Mouse (Mus musculus): ENCODE measurements around the gene Fbln2. TPM values are rescaled to one million over a fixed set of nuclear protein-coding genes. Genes with fewer than 3 reads are reported as not detected.

Gene Fbln2
- polyA plus RNA-seq, 2 experiments = 219 to 294 TPM

DNA sequence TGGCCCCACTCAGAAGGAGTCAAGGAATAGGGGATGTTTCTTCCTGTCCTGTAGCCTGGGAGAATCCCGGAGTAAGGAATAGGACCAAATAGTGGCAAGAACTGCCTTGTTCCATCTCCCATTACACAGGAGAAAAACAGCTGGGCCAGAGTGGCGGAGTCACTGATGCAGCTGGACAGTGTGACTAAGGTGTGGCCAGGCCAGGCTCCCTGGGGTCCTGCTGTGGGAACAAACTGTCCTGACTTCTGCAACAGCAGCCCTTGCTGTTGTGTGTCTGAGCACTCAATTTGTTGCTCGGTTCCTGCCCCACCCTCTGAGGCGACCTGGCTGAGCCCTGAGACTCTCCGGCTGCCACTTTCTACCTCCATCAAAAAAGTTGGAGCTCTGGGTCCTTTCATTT, 26.8 kb upstream of the Fbln2 start:
- no peak for ATAC-seq (ENCODE audit: low FRiP score, low read depth)
- TF ChIP-seq POLR2A (IDR thresholded peaks at IDR 0.05; ENCODE audit: borderline replicate concordance, extremely low read depth, insufficient read depth, insufficient read length) = no peak
- Histone ChIP-seq H3K4me1 (ENCODE audit: control insufficient read depth, insufficient read depth, low read length) (peaks cover 27% of the 10 kb centered on the region), H3K27me3 (ENCODE audit: control insufficient read depth, insufficient read depth, low read length) (no peaks in the 10 kb centered on the region), H3K4me2 (replicated peaks; ENCODE audit: low read depth, low read length, severe bottlenecking) (no peak overlapping the region), H3K9ac (ENCODE audit: low read depth, low read length, severe bottlenecking) (no peak overlapping the region), H3K36me3 (ENCODE audit: control insufficient read depth, insufficient read depth, low read length) (no peaks in the 10 kb centered on the region), H3K9me3 (ENCODE audit: control insufficient read depth, low read length) (no peaks in the 10 kb centered on the region), H3K4me3 (replicated peaks; ENCODE audit: low read length) (no peak overlapping the region), H3K27ac (replicated peaks; ENCODE audit: low read depth, low read length) (no peak overlapping the region)
- DNase-seq (ENCODE audit: low spot score) = no peak
- 80% methylated on average over 5 of the region's 5 CpGs for WGBS

DNA sequence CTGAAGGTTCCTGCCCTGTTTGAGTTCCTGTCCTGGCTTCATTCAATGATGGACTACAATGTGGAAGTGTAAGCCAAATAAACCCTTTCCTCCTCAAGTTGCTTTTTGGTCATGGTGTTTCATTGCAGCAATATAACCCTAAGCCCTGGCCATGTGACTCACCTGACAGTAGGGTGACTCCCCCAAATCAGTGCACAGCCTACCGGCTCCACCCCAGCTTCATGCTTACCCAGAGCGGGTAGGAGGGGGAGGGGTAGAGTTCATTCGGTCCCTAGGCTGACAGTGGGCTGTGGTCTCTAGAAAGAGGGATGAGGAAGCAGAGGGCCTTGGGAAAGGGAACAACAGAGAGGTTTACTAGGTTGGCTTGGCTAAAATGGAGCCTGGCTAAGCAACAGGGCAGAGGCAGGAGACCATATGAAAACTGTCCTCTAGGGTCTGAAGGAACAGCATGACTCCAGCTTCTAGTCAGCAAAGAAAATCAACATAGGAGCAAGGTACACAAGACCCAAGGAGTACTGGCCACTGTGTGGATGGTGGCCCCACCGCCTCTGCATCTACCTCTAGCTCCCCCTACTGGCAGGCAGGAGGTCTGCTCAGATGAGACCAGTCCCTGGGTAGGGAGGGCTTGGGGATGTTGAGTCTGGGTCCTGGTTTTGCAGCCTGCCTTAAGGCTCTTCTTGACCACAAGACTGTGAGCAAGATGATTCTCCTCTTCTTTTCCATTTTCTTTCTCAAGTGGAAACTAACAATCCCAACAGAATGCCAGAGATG, 25.9 kb upstream of the Fbln2 start:
- TF ChIP-seq POLR2A (IDR thresholded peaks at IDR 0.05; ENCODE audit: borderline replicate concordance, extremely low read depth, insufficient read depth, insufficient read length) = no peak
- Histone ChIP-seq H3K27ac (replicated peaks; ENCODE audit: low read depth, low read length) (no peak overlapping the region), H3K4me3 (replicated peaks; ENCODE audit: low read length) (no peak overlapping the region), H3K27me3 (ENCODE audit: control insufficient read depth, insufficient read depth, low read length) (no peaks in the 10 kb centered on the region), H3K9ac (ENCODE audit: low read depth, low read length, severe bottlenecking) (no peak overlapping the region), H3K4me1 (ENCODE audit: control insufficient read depth, insufficient read depth, low read length) (peaks cover 18% of the 10 kb centered on the region), H3K9me3 (ENCODE audit: control insufficient read depth, low read length) (no peaks in the 10 kb centered on the region), H3K4me2 (replicated peaks; ENCODE audit: low read depth, low read length, severe bottlenecking) (no peak overlapping the region), H3K36me3 (ENCODE audit: control insufficient read depth, insufficient read depth, low read length) (no peaks in the 10 kb centered on the region)
- no peak for DNase-seq (ENCODE audit: low spot score)
- ATAC-seq (ENCODE audit: low FRiP score, low read depth) = no peak
- 59% methylated on average over 4 of the region's 4 CpGs for WGBS

DNA sequence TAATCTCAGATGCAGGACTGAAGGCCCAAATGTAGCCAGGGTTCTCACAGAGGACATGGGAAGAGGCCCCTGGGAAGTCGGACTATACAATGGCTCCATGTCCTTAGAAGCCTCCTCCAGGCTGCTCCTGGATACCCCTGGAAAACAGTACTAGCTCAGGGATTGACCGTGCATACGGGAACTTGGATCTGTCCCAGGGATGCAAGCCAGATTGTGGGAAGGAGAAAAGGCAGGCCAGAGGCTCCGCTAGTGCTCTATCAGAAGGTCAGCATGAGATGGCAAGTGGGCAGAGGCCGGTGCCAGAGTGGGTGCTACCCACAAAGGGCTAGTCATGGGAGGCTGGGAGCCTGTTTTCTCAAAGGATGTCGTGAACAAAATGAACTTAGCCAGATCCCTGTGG, 25.3 kb upstream of the Fbln2 start:
- 81% methylated on average over 6 of the region's 6 CpGs for WGBS
- peaks cover 12% of the 10 kb centered on the region for H3K4me1 ChIP-seq (ENCODE audit: control insufficient read depth, insufficient read depth, low read length)
- H3K4me2 ChIP-seq (replicated peaks; ENCODE audit: low read depth, low read length, severe bottlenecking) = no peak overlapping the region
- ATAC-seq (ENCODE audit: low FRiP score, low read depth) (no peak), DNase-seq (ENCODE audit: low spot score) (no peak)
- no peak for TF ChIP-seq POLR2A (IDR thresholded peaks at IDR 0.05; ENCODE audit: borderline replicate concordance, extremely low read depth, insufficient read depth, insufficient read length)
- H3K4me3 ChIP-seq (replicated peaks; ENCODE audit: low read length) = no peak overlapping the region
- H3K27me3 ChIP-seq (ENCODE audit: control insufficient read depth, insufficient read depth, low read length) = no peaks in the 10 kb centered on the region
- no peak overlapping the region for H3K9ac ChIP-seq (ENCODE audit: low read depth, low read length, severe bottlenecking)
- H3K36me3 ChIP-seq (ENCODE audit: control insufficient read depth, insufficient read depth, low read length) = no peaks in the 10 kb centered on the region
- no peaks in the 10 kb centered on the region for H3K9me3 ChIP-seq (ENCODE audit: control insufficient read depth, low read length)
- H3K27ac ChIP-seq (replicated peaks; ENCODE audit: low read depth, low read length) = no peak overlapping the region

- WGBS = 61% methylated on average over 3 of the region's 3 CpGs
- Histone ChIP-seq H3K4me3 (replicated peaks; ENCODE audit: low read length) (no peak overlapping the region), H3K27ac (replicated peaks; ENCODE audit: low read depth, low read length) (no peak overlapping the region)
These were observed 24.4 kb upstream of the Fbln2 start for GRCm38 (mm10) chr6:91187871-91188270.

GRCm38 (mm10) chr6:91189971-91190370, 22.3 kb upstream of the Fbln2 start:
- WGBS = 85% methylated on average over 6 of the region's 6 CpGs
- DNase-seq (ENCODE audit: low spot score) = no peak
- ATAC-seq (ENCODE audit: low FRiP score, low read depth) = no peak
- TF ChIP-seq POLR2A (IDR thresholded peaks at IDR 0.05; ENCODE audit: borderline replicate concordance, extremely low read depth, insufficient read depth, insufficient read length) = no peak
- no peaks in the 10 kb centered on the region for H3K9me3 ChIP-seq (ENCODE audit: control insufficient read depth, low read length)
- no peak overlapping the region for H3K9ac ChIP-seq (ENCODE audit: low read depth, low read length, severe bottlenecking)
- 0 out of 2 replicates have a peak, but pooled peaks cover 3% of the 10 kb centered on the region for H3K4me1 ChIP-seq (ENCODE audit: control insufficient read depth, insufficient read depth, low read length)
- no peaks in the 10 kb centered on the region for H3K27me3 ChIP-seq (ENCODE audit: control insufficient read depth, insufficient read depth, low read length)
- no peaks in the 10 kb centered on the region for H3K36me3 ChIP-seq (ENCODE audit: control insufficient read depth, insufficient read depth, low read length)
- H3K4me2 ChIP-seq (replicated peaks; ENCODE audit: low read depth, low read length, severe bottlenecking) = no peak overlapping the region
- H3K27ac ChIP-seq (replicated peaks; ENCODE audit: low read depth, low read length) = no peak overlapping the region
- H3K4me3 ChIP-seq (replicated peaks; ENCODE audit: low read length) = no peak overlapping the region

More at GRCm38 (mm10) chr6:91187871-91188270, 24.4 kb upstream of the Fbln2 start:
- Histone ChIP-seq H3K9ac (ENCODE audit: low read depth, low read length, severe bottlenecking) (no peak overlapping the region), H3K4me1 (ENCODE audit: control insufficient read depth, insufficient read depth, low read length) (peaks cover 4% of the 10 kb centered on the region; the same call in 1 of the 2 replicates), H3K36me3 (ENCODE audit: control insufficient read depth, insufficient read depth, low read length) (no peaks in the 10 kb centered on the region), H3K27me3 (ENCODE audit: control insufficient read depth, insufficient read depth, low read length) (no peaks in the 10 kb centered on the region), H3K9me3 (ENCODE audit: control insufficient read depth, low read length) (no peaks in the 10 kb centered on the region), H3K4me2 (replicated peaks; ENCODE audit: low read depth, low read length, severe bottlenecking) (no peak overlapping the region)
- no peak for ATAC-seq (ENCODE audit: low FRiP score, low read depth)
- DNase-seq (ENCODE audit: low spot score) = no peak
- TF ChIP-seq POLR2A (IDR thresholded peaks at IDR 0.05; ENCODE audit: borderline replicate concordance, extremely low read depth, insufficient read depth, insufficient read length) = no peak

Measured in limb, embryonic 14.5 days (tissue).